Mouse (Mus musculus): ENCODE results near the gene Prps1l3. TPM values are rescaled to one million over a fixed set of nuclear protein-coding genes. Genes with fewer than 3 reads are reported as not detected.

The Prps1l3 gene
- total RNA-seq (2021) = 10 to 100 TPM; 18.5 to 20.4 TPM
- 5.8 and 13.1 TPM in 2 replicates for polyA plus RNA-seq (2012; rRNA removed)
- long read RNA-seq, transcript Prps1l3-201 (2 exons, 1,720 nt) = major isoform, 18 of 18 reads
- long read RNA-seq, partial matches to known transcripts = 0 of 18 reads
- long read RNA-seq, other reads (novel, unspliced or antisense) = 0 of 18 reads

GRCm38 (mm10) chr12:57230192-57230706, at the start of gene Prps1l3, which contains the start of gene Mipol1:
Gene Prps1l3, plus strand, starts transcription at chr12:57230412.
Gene Mipol1, plus strand, starts transcription at chr12:57230427.
- under 1% methylated on average over 58 of the region's 58 CpGs for WGBS
- H3K9ac ChIP-seq (ENCODE audit: low read depth, low read length) = peak within 1 kb of the TSS; percentile 89
- TF ChIP-seq POLR2A (IDR thresholded peaks at IDR 0.05; ENCODE audit: insufficient read depth, low read depth, low read length) (peak; percentile 79), EP300 (IDR thresholded peaks at IDR 0.05; ENCODE audit: insufficient read depth, low read depth, low read length) (0 out of 2 replicates have a peak, but pooled peaks have one; percentile 41), CTCF (IDR thresholded peaks at IDR 0.05) (0 out of 2 replicates have a peak, but pooled peaks have one; percentile 10)
- H3K79me2 ChIP-seq (replicated peaks; ENCODE audit: control insufficient read depth, insufficient read depth, low read length) = peaks cover 2% of the 10 kb centered on the region
- H3K36me3 ChIP-seq (ENCODE audit: control insufficient read depth, insufficient read depth, low read length) = no peaks in the 10 kb centered on the region; the same call in none of the 2 replicates
- peaks cover 7% of the 10 kb centered on the region for H3K4me1 ChIP-seq (ENCODE audit: control insufficient read depth, insufficient read depth, low read length)
- peak within 1 kb of the TSS; percentile 70 for H3K4me3 ChIP-seq
- H3K27me3 ChIP-seq (ENCODE audit: control insufficient read depth, insufficient read depth, low read length) = no peaks in the 10 kb centered on the region
- intact Hi-C loops (cut with DNase I) = loop anchor here (2.0 to 5.0 kb wide), 2 partner anchors 19 to 1782 kb away; partner anchors contain the start of genes Gemin2 and Sec23a
- DNase-seq = peak; percentile 88 to 93
- peak within 1 kb of the TSS; percentile 97 for H3K27ac ChIP-seq

GRCm38 (mm10) chr12:57184401-57185147, 45.6 kb upstream of the Prps1l3 start:
- H3K4me1 ChIP-seq (ENCODE audit: control insufficient read depth, insufficient read depth, low read length) = peaks cover 1% of the 10 kb centered on the region
- no peak overlapping the region for H3K4me3 ChIP-seq
- H3K9ac ChIP-seq (ENCODE audit: low read depth, low read length) = no peak overlapping the region
- DNase-seq = no peak
- intact Hi-C loops (cut with DNase I) = loop anchor here (5.0 to 10.0 kb wide), 2 partner anchors 197 to 500 kb away; no protein-coding TSS in a partner anchor
- no peaks in the 10 kb centered on the region for H3K27me3 ChIP-seq (ENCODE audit: control insufficient read depth, insufficient read depth, low read length)
- H3K27ac ChIP-seq = no peak overlapping the region
- H3K36me3 ChIP-seq (ENCODE audit: control insufficient read depth, insufficient read depth, low read length) = no peaks in the 10 kb centered on the region
- no peaks in the 10 kb centered on the region for H3K79me2 ChIP-seq (replicated peaks; ENCODE audit: control insufficient read depth, insufficient read depth, low read length)
- TF ChIP-seq CTCF (IDR thresholded peaks at IDR 0.05) = peak; percentile 59
- TF ChIP-seq POLR2A (IDR thresholded peaks at IDR 0.05; ENCODE audit: insufficient read depth, low read depth, low read length) = no peak
- WGBS = 50% methylated on average over 2 of the region's 2 CpGs

- TF ChIP-seq EP300 (IDR thresholded peaks at IDR 0.05; ENCODE audit: insufficient read depth, low read depth, low read length) = no peak
- TF ChIP-seq CTCF (IDR thresholded peaks at IDR 0.05) = peak; percentile 73
- TF ChIP-seq POLR2A (IDR thresholded peaks at IDR 0.05; ENCODE audit: insufficient read depth, low read depth, low read length) = no peak
- intact Hi-C loops (cut with DNase I) = loop anchor here (5.0 to 10.0 kb wide), 2 partner anchors 198 to 501 kb away; no protein-coding TSS in a partner anchor
- H3K36me3 ChIP-seq (ENCODE audit: control insufficient read depth, insufficient read depth, low read length) = no peaks in the 10 kb centered on the region
- no peaks in the 10 kb centered on the region for H3K4me1 ChIP-seq (ENCODE audit: control insufficient read depth, insufficient read depth, low read length)
- 0% methylated on average over 1 of the region's 1 CpGs for WGBS
- no peak overlapping the region for H3K27ac ChIP-seq
- DNase-seq = no peak
- H3K79me2 ChIP-seq (replicated peaks; ENCODE audit: control insufficient read depth, insufficient read depth, low read length) = no peaks in the 10 kb centered on the region
- no peak overlapping the region for H3K4me3 ChIP-seq
- H3K27me3 ChIP-seq (ENCODE audit: control insufficient read depth, insufficient read depth, low read length) = no peaks in the 10 kb centered on the region
- no peak overlapping the region for H3K9ac ChIP-seq (ENCODE audit: low read depth, low read length)
Measured at GRCm38 (mm10) chr12:57185475-57185874, 44.7 kb upstream of the Prps1l3 start.

GRCm38 (mm10) chr12:57186126-57186525, 44.1 kb upstream of the Prps1l3 start:
- no peaks in the 10 kb centered on the region for H3K27me3 ChIP-seq (ENCODE audit: control insufficient read depth, insufficient read depth, low read length)
- intact Hi-C loops (cut with DNase I) = loop anchor here (5.0 to 10.0 kb wide), 2 partner anchors 199 to 501 kb away; no protein-coding TSS in a partner anchor
- 42% methylated on average over 2 of the region's 2 CpGs for WGBS
- H3K36me3 ChIP-seq (ENCODE audit: control insufficient read depth, insufficient read depth, low read length) = no peaks in the 10 kb centered on the region
- no peak overlapping the region for H3K27ac ChIP-seq
- no peak for DNase-seq
- no peak overlapping the region for H3K4me3 ChIP-seq
- H3K4me1 ChIP-seq (ENCODE audit: control insufficient read depth, insufficient read depth, low read length) = no peaks in the 10 kb centered on the region
- H3K79me2 ChIP-seq (replicated peaks; ENCODE audit: control insufficient read depth, insufficient read depth, low read length) = no peaks in the 10 kb centered on the region
- H3K9ac ChIP-seq (ENCODE audit: low read depth, low read length) = no peak overlapping the region
- TF ChIP-seq CTCF (IDR thresholded peaks at IDR 0.05) (no peak), EP300 (IDR thresholded peaks at IDR 0.05; ENCODE audit: insufficient read depth, low read depth, low read length) (no peak), POLR2A (IDR thresholded peaks at IDR 0.05; ENCODE audit: insufficient read depth, low read depth, low read length) (no peak)

GRCm38 (mm10) chr12:57187032-57187431, 43.2 kb upstream of the Prps1l3 start:
- intact Hi-C loops (cut with DNase I) = loop anchor here (5.0 to 10.0 kb wide), 2 partner anchors 200 to 502 kb away; no protein-coding TSS in a partner anchor
- no peak overlapping the region for H3K4me3 ChIP-seq
- no peak for DNase-seq
- H3K79me2 ChIP-seq (replicated peaks; ENCODE audit: control insufficient read depth, insufficient read depth, low read length) = no peaks in the 10 kb centered on the region
- H3K9ac ChIP-seq (ENCODE audit: low read depth, low read length) = no peak overlapping the region
- 75% methylated on average over 4 of the region's 4 CpGs for WGBS
- H3K27me3 ChIP-seq (ENCODE audit: control insufficient read depth, insufficient read depth, low read length) = no peaks in the 10 kb centered on the region
- H3K36me3 ChIP-seq (ENCODE audit: control insufficient read depth, insufficient read depth, low read length) = no peaks in the 10 kb centered on the region
- no peak for TF ChIP-seq POLR2A (IDR thresholded peaks at IDR 0.05; ENCODE audit: insufficient read depth, low read depth, low read length)
- no peak for TF ChIP-seq CTCF (IDR thresholded peaks at IDR 0.05)
- no peak for TF ChIP-seq EP300 (IDR thresholded peaks at IDR 0.05; ENCODE audit: insufficient read depth, low read depth, low read length)
- H3K4me1 ChIP-seq (ENCODE audit: control insufficient read depth, insufficient read depth, low read length) = no peaks in the 10 kb centered on the region
- H3K27ac ChIP-seq = no peak overlapping the region
